Mouse (Mus musculus): ENCODE measurements around the gene Wipf3. TPM values are rescaled to one million over a fixed set of nuclear protein-coding genes. Genes with fewer than 3 reads are reported as not detected.

The Wipf3 gene
- total RNA-seq, 2 experiments from 2014 or later = not detected

Other genes with a start within 250 kb of the Wipf3 start
- not detected in 2 replicates for gene Prr15, start 103.8 kb upstream of the Wipf3 start, total RNA-seq (2015; ENCODE audit: low replicate concordance)
- gene Prr15, start 103.8 kb upstream of the Wipf3 start, total RNA-seq (2017; ENCODE audit: low replicate concordance) = not detected in 2 replicates
- gene Scrn1, start 136.9 kb downstream of the Wipf3 start, total RNA-seq (2015; ENCODE audit: low replicate concordance) = not detected in 2 replicates
- gene Scrn1, start 136.9 kb downstream of the Wipf3 start, total RNA-seq (2017; ENCODE audit: low replicate concordance) = not detected in 2 replicates
- gene Plekha8, start 165.5 kb downstream of the Wipf3 start, total RNA-seq (2015; ENCODE audit: low replicate concordance) = 0.19 and 1.5 TPM in 2 replicates
- gene Plekha8, start 165.5 kb downstream of the Wipf3 start, total RNA-seq (2017; ENCODE audit: low replicate concordance) = 0.26 and 0.70 TPM in 2 replicates
- not detected in 2 replicates for gene Fkbp14, start 167.7 kb downstream of the Wipf3 start, total RNA-seq (2015; ENCODE audit: low replicate concordance)
- gene Fkbp14, start 167.7 kb downstream of the Wipf3 start, total RNA-seq (2017; ENCODE audit: low replicate concordance) = not detected in 2 replicates

All from erythroblast, adult 5-6 weeks (primary cell).